Mouse (Mus musculus) left cerebral cortex, adult 2 months (tissue): ENCODE data around the gene Lyrm7. TPM values are rescaled to one million over a fixed set of nuclear protein-coding genes. Genes with fewer than 3 reads are reported as not detected.

Source experiments
- DNase-seq, 2 experiments: peaks; one replicate each; pipeline ENCODE4 v3.0.0; 2021 to 2022; ENCODE audit warnings: low spot score in 2 of 2, mixed read lengths in 1 of 2; ENCODE audit errors: extremely low spot score in 1 of 2
- H3K27ac ChIP-seq: fragments of 200-600 bp; 2 replicates; pipeline ENCODE4 v1.8.1; 2022
- H3K4me3 ChIP-seq: fragments of 200-600 bp; 2 replicates; pipeline ENCODE4 v1.8.1; 2022
- CTCF ChIP-seq: fragments of 200-600 bp; IDR thresholded peaks from 2 replicates; pipeline ENCODE4 v1.8.1; 2022; ENCODE audit warnings: antibody characterized with exemption, mild to moderate bottlenecking, moderate library complexity
- intact Hi-C: fragments of 180-260 bp; cut with DNase I; formaldehyde crosslinking; loops from one replicate; pipeline ENCODE4 v1.15.1; 2025
- total RNA-seq, 2 experiments: library from RNA; stranded (reverse); gene quantifications; 2 replicates each; pipeline ENCODE4 v1.2.3; 2021

Gene Lyrm7
- total RNA-seq, 2 experiments from 2014 or later: 25.8 to 27.2 TPM

- DNase-seq: no peak
- Histone ChIP-seq H3K4me3 (no peak overlapping the region), H3K27ac (no peak overlapping the region)
- no peak for TF ChIP-seq CTCF
- intact Hi-C loops: no loop called here
Observed at GRCm38 (mm10) chr11:54840891-54841290, 19.8 kb downstream of the Lyrm7 start.

- intact Hi-C loops: no loop called here
- Histone ChIP-seq H3K27ac (no peak overlapping the region), H3K4me3 (no peak overlapping the region)
- no peak for DNase-seq
- no peak for TF ChIP-seq CTCF
Observed at GRCm38 (mm10) chr11:54839696-54840095, 21.0 kb downstream of the Lyrm7 start.

DNA sequence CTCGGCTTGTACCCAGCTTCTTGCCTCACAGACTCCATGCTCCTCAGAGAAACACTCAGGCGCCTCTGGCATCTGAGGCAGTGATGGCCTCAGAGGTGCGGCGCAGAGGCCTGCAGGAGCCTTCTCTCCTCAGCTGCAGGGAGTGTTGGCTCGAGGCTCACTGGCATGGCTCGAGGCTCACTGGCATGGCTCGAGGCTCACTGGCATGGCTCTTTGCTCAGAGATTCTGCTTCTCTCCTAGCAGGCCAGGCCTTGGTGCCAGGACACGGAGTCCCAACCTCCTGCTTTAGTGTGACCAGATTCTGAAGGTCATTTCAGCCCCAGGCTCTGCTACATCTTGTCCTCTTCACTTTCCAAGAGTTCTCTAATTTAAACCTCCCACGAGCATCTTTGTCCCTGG, 24.6 kb downstream of the Lyrm7 start:
- TF ChIP-seq CTCF: no peak
- peak in 1 of 2 experiments; percentile 41 for DNase-seq
- no peak overlapping the region for H3K4me3 ChIP-seq
- no peak overlapping the region for H3K27ac ChIP-seq
- intact Hi-C loops: no loop called here

DNA sequence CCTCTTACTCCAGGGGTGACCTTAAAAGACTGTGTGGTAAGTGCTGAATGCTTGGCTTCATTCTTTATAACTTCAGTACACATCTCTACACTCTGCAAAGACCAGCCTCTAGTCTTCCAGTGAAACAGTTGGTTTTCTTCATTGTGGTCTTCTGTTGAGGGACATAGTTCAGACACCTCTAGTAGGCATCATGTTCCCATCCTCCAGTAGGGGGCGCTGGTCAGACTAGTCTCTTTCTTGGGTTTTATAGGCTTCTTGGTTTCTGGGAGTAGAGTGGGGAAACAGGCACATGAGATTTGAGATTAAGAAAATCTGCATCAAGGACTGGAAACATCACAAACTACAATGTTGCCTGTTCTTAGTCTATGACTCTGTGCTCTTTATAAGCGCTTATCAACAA, 26.1 kb downstream of the Lyrm7 start:
- peak overlapping the region; percentile 81 for H3K27ac ChIP-seq

DNA sequence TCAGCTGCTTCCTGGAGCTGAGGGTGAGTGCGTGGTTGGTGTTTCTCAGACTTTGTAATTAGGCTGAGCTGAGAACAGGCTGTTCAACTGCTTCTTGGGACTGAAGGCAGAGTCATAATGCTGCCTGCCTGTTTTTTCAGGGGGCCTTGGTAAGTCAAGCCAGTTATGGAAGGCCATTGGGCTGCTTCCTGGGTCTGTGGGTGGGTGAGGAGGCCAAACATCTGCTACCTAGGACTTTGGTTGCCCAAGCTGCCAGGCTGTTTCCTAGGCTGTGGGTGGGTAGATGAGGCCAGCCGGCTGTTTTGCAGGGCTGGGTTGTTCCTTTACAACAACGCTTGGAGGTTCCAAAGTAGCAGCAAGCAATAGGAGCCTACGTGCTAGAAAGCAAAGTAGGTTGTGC, 26.9 kb downstream of the Lyrm7 start:
- intact Hi-C loops: loop anchor here (1.0 to 2.0 kb wide), 3 partner anchors 29 to 108 kb away; no protein-coding TSS in a partner anchor
- Histone ChIP-seq H3K4me3 (no peak overlapping the region), H3K27ac (peak overlapping the region; percentile 81)
- TF ChIP-seq CTCF: no peak
- DNase-seq: peak; percentile 60 to 80

More for the DNA sequence above, 26.1 kb downstream of the Lyrm7 start:
- intact Hi-C loops: loop anchor here (1.0 kb wide), 1 partner anchor 108 kb away; no protein-coding TSS in a partner anchor
- H3K4me3 ChIP-seq: no peak overlapping the region
- DNase-seq: no peak
- peak; percentile 33 for TF ChIP-seq CTCF

- Histone ChIP-seq H3K4me3 (no peak overlapping the region), H3K27ac (no peak overlapping the region)
- no peak for DNase-seq
- intact Hi-C loops: no loop called here
- no peak for TF ChIP-seq CTCF
Observed at GRCm38 (mm10) chr11:54826819-54827218, 33.9 kb downstream of the Lyrm7 start.

GRCm38 (mm10) chr11:54825774-54826173, 34.9 kb downstream of the Lyrm7 start:
- Histone ChIP-seq H3K4me3 (no peak overlapping the region), H3K27ac (no peak overlapping the region)
- intact Hi-C loops: no loop called here
- DNase-seq: no peak
- peak; percentile 18 for TF ChIP-seq CTCF

DNA sequence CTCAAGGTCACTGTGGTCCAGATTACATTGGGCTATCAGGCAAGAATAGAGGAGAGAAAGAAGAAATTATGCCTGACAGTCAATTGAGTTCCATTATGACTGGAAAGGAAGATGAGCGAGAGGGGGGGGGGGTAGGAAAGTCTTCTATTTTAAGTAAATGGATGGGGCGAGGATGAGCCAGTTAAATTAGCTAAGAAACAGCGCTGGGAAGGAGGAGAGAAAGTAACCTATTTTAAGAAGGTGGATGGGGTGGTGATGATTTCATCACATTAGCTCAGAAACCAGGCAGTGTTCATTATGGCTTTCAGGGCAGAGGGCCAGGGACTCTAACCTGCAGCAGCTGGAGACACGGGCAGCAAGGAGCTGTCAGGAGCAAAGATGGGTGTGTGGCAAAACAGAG, 37.2 kb downstream of the Lyrm7 start:
- Histone ChIP-seq H3K27ac (peak overlapping the region; percentile 76), H3K4me3 (no peak overlapping the region)
- TF ChIP-seq CTCF: no peak
- peak in 1 of 2 experiments; percentile 36 for DNase-seq
- intact Hi-C loops: loop anchor here (2.0 kb wide), 1 partner anchor 47 kb away; no protein-coding TSS in a partner anchor

- intact Hi-C loops: no loop called here
- Histone ChIP-seq H3K27ac (no peak overlapping the region), H3K4me3 (no peak overlapping the region)
- no peak for DNase-seq
- TF ChIP-seq CTCF: no peak
Observed at GRCm38 (mm10) chr11:54819489-54819888, 41.2 kb downstream of the Lyrm7 start.

GRCm38 (mm10) chr11:54817449-54817848, 43.3 kb downstream of the Lyrm7 start:
- Histone ChIP-seq H3K4me3 (no peak overlapping the region), H3K27ac (no peak overlapping the region)
- intact Hi-C loops: no loop called here
- no peak for TF ChIP-seq CTCF
- no peak for DNase-seq

GRCm38 (mm10) chr11:54815659-54816058, 45.1 kb downstream of the Lyrm7 start:
- Histone ChIP-seq H3K27ac (no peak overlapping the region), H3K4me3 (no peak overlapping the region)
- TF ChIP-seq CTCF: no peak
- intact Hi-C loops: no loop called here
- DNase-seq: no peak

DNA sequence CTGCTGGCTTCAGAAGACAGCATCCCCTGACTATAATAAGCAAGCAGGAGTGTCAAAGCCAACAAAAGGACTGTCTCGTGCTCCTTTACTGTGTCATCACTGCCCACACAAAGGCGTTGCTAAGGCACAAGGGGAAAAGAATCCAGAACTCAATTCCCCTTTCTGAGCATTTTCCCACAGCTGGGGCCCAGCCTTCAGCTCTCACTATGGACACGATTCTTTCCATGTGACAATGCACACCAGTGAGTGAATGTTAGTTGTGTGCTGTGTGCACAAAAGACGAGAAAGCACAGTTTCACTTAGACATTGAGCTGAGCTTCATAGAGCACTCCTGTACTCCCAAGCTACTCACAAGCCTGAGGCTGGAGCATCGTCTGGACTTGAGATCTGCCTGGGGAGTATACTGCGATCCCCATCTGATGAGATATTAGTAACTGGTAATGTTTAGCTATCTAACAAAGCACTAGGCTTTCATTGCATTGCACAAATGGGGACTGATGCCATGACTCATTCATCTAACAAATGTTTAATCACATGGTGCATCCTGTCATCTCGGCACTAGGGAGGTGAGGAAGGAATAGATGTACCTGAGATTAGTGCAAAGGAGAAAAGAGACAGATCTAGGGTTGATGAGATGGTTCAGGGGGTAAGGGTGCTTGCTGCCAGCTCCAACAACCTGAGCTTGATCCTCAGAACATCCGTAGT, 47.8 kb downstream of the Lyrm7 start:
- H3K27ac ChIP-seq: peak overlapping the region; percentile 59
- H3K4me3 ChIP-seq: no peak overlapping the region

DNA sequence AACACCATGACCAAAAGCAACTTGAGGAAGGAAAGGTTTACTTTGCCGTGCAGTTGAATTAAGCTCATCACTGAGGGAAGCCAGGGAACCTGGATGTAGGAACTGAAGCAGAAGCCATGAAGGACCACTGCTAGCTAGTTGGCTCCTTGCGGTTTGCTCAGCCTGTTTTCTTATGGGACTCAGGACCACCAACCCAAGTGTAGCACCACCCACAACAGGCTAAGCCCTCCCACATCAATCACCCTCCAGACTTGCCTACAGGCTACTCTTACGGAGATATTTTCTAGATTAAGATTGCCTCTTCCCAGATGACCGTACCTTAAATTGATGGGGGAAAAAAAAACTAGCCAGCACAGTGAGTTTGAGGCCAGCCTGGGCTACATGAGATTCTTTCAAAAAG, 48.4 kb downstream of the Lyrm7 start:
- intact Hi-C loops: no loop called here
- Histone ChIP-seq H3K4me3 (no peak overlapping the region), H3K27ac (0 out of 2 replicates have a peak overlapping the region, but pooled peaks have one; percentile 59)
- no peak for TF ChIP-seq CTCF
- DNase-seq: no peak

More for the DNA sequence above, 47.8 kb downstream of the Lyrm7 start:
- peak; percentile 32 to 44 for DNase-seq
- no peak for TF ChIP-seq CTCF
- intact Hi-C loops: no loop called here
